Mouse (Mus musculus) T-helper 1 cell (primary cell): ENCODE measurements around the gene Tnni2.

Experiments
- in situ Hi-C: fragments of 300-600 bp; cut with MboI, MseI; formaldehyde crosslinking; loops from one replicate; pipeline ENCODE4 v1.15.1; 2025; ENCODE audit warnings: high pct_unique_total_duplicates

Tnni2 gene

DNA sequence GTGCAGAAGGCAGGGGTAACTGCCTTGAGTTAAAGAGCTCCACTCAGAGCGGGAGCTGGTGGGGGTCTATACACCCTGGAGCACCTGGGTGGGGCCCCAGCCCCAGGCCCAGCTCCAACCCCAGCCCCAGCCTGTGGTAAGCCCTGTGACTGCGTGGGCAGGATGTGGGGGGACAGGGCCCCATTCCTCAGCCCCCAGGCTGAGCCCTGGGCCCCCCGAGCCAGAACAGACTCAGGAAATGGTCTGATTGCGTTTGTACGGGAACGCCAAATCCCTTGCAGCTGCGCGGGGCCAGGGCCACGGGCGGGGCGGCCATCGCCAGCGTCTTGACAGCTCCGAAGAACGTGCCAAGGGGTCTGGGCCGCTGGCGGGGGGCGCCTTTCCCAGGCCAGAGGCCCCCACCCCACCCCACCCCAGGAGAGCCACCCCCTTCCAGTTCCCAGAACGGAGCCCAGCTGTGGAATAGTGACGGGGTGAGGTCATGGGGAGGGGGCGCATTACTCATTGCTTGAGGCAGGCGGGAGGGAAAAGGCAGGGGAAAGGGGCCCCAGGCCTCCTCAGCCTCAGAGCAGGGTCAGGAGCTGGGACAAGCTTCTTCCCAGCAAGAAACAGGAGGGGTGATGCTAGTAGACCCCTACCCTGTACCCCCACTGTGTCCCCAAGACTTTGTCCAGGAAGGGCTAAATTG, 40.1 kb downstream of the Tnni2 start:
- in situ Hi-C loops: no loop called here

DNA sequence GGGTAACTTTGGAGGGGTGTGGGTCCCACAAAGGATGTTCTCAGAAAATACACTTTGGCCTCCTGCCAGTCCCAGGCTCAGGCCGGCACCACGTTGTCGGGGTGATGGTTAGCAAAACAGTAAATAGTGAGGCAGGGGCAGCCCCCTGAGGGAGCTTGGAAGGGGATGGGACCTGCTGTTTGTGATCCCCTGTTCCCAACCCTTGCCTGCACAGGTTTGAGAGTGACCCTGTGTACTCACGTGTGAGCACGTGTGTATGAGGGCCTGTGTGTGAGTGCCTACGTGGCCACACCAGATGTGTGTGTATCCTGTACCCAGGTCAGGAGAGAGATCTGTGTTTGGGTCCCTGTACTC, 40.6 kb downstream of the Tnni2 start:
- in situ Hi-C loops: no loop called here

DNA sequence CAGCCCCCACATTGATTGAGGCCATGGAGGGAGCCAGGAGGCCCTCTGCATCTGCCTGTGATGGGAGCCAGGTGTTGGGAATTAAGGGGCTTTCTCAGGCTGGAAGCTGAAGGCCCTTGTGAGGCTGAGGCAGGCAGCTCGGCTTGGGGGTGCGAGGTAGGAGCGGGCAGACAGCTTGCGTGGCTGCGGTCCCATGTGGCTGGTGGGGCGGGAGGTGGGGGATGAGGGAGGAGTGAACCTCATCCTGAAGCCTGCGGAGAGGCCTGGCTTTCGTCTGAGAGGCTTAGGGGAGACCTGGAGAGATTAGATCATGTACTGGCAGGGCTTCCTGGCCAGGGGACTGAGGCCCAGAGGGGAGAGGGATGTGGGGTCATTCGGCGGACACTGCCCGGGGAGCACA, 41.5 kb downstream of the Tnni2 start:
- in situ Hi-C loops: no loop called here

DNA sequence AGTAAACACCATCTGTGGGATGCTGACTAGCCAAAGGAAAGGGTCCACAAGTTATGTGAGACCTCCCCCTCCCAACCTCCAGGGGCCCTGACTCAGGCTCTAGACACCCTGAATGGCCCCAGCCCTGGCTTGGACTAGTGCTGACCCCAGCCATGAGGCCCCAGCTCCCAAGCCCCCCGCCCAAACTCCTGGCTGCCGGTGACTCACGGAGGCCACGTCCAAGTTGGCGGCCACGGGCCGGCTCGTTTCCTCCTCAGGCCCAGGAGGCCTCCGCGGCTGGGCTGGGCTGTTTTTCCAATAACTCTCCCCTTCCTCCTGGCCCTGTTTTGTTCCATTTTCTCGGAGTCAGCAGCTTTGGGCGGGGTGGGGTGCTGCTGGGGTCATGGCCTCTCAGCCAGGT, 43.2 kb downstream of the Tnni2 start:
- in situ Hi-C loops: no loop called here

DNA sequence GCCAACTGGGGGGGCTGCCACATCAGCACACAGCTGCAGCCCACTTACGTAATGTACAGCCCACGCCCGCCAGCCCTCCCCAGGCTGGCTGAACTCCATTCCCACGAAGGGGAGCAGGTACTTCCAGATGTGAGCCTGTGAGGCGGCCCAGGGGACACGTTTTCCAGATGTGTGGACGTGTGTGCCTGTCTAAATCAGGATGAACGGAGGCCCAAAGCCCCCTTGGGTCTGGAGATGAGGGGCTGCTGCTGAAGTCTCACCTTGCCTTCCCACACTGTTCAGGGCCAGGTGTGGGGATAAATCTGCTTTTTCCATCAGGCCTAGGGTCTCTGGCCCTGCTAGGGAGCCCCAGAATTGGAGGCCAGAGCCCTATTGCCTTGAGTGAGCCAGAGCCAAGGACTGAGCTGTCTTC, 45.1 kb downstream of the Tnni2 start:
- in situ Hi-C loops: no loop called here

DNA sequence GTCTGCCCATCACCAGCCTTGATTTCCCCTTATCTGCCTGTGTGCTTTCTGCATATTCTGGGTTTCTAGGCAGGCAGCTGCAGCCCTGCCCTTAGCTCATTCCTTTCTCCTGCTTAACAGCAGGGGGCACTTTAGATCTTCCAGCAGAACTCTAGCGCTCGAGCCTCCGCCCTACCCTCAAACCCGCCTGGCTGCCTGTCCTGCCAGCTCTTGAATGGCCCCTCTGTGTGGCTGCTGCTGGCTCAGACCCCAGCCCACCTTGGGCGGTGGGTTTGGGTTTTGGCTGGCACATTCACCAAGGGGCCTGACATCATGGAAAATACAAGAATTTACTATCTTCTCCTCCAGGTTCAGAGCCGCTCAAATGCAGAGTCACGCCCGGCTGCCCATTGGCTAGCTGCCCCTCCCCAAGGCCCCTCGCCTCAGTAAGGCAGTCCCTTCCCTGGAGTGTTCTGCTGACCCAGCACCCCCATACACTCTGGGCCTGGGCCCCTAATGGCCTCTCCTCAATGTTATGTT, 45.8 kb downstream of the Tnni2 start:
- in situ Hi-C loops: no loop called here

DNA sequence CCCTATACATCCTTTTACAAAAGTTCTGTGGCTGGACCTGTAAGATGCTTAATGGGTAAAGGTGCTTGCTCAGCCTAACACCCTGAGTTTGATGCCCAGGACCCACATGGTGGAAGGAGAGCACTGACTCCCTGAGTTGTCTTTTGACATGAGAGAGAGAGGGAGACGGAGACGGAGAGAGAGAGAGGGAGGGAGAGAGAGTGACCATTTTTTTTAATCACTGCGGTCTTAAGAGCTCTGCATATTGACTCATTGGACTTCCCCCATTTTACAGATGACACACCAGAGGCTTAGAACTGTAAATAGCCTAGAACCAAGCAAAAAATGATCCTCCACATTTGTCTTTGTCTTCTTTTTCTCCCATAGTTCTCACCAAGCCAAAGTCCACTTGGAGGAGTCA, 46.4 kb downstream of the Tnni2 start:
- in situ Hi-C loops: no loop called here

DNA sequence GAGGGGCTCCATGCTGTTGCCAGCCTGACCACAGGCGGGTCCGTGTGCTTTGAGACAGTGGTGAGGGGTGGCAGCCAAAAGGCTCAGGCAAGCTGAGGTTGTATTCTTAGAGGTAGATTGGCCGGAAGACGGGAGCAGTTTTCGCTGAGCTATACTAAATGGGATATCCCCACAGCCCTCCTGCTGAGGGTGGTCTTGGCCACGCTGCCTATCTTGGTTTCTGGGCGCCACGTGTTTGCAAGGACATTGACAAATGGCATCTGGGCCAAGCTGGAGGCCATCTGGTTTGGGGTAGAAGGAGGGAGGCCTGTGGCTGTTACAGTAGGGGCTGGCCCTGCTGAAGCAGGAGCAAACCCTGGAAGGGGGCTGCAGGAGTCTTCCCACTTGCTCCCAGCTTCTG, 51.9 kb downstream of the Tnni2 start:
- in situ Hi-C loops: no loop called here
